Mouse (Mus musculus): Measurements from ENCODE around the gene U2af2. TPM values are rescaled to one million over a fixed set of nuclear protein-coding genes. Genes with fewer than 3 reads are reported as not detected.

Gene U2af2
- total and polyA plus RNA-seq, 2 experiments from 2014 or later, result 78.2 to 157 TPM

DNA sequence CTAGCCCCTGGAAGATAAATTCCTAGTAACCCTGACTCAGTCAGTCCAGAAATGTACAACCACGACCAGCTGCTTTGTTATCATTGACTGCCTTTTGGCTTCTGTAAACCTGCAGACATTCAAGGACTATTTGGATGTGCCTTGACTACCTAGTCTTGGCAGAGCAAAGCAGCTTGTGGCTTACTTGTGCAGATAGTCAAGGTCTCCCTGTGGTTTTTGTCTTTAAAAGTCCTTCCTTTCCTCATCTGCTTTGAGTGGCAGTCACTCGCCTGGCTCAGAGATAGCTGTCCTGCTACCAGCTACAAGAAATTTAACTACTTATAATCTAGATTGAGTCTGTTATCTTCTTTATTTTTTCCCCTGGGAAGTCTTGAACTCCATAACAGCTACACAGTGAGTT is 17.0 kb upstream of the U2af2 start:
- TF ChIP-seq CTCF (IDR thresholded peaks at IDR 0.05), result no peak
- Histone ChIP-seq H3K4me1 (ENCODE audit: insufficient read depth, low read length) (no peaks in the 10 kb centered on the region), H3K9ac (replicated peaks; ENCODE audit: low read length, poor library complexity, severe bottlenecking) (no peak overlapping the region), H3K4me2 (ENCODE audit: low read depth, low read length, poor library complexity, severe bottlenecking) (no peak overlapping the region), H3K27ac (ENCODE audit: low read depth, low read length) (no peak overlapping the region), H3K36me3 (ENCODE audit: insufficient read depth, low read length) (no peaks in the 10 kb centered on the region), H3K9me3 (ENCODE audit: low read length) (no peaks in the 10 kb centered on the region), H3K27me3 (ENCODE audit: insufficient read depth, low read length) (no peaks in the 10 kb centered on the region), H3K4me3 (ENCODE audit: low read depth, low read length) (no peak overlapping the region)
- ATAC-seq (ENCODE audit: low FRiP score), result no peak
- DNase-seq (ENCODE audit: low spot score), result no peak
- WGBS, result 87% methylated on average over 2 of the region's 2 CpGs

GRCm38 (mm10) chr7:5046112-5046511 is 15.8 kb upstream of the U2af2 start:
- Histone ChIP-seq H3K36me3 (ENCODE audit: insufficient read depth, low read length) (no peaks in the 10 kb centered on the region), H3K4me2 (ENCODE audit: low read depth, low read length, poor library complexity, severe bottlenecking) (no peak overlapping the region), H3K9ac (replicated peaks; ENCODE audit: low read length, poor library complexity, severe bottlenecking) (no peak overlapping the region), H3K27ac (ENCODE audit: low read depth, low read length) (no peak overlapping the region), H3K27me3 (ENCODE audit: insufficient read depth, low read length) (no peaks in the 10 kb centered on the region), H3K9me3 (ENCODE audit: low read length) (no peaks in the 10 kb centered on the region), H3K4me1 (ENCODE audit: insufficient read depth, low read length) (peaks cover 3% of the 10 kb centered on the region; the same call in 1 of the 2 replicates), H3K4me3 (ENCODE audit: low read depth, low read length) (no peak overlapping the region)
- 72% methylated on average over 2 of the region's 2 CpGs for WGBS
- DNase-seq (ENCODE audit: low spot score), result no peak
- no peak for ATAC-seq (ENCODE audit: low FRiP score)
- peak; percentile 40 for TF ChIP-seq CTCF (IDR thresholded peaks at IDR 0.05)

GRCm38 (mm10) chr7:5047313-5047712 is 14.6 kb upstream of the U2af2 start:
- Histone ChIP-seq H3K4me2 (ENCODE audit: low read depth, low read length, poor library complexity, severe bottlenecking) (no peak overlapping the region), H3K27ac (ENCODE audit: low read depth, low read length) (no peak overlapping the region), H3K4me3 (ENCODE audit: low read depth, low read length) (no peak overlapping the region), H3K4me1 (ENCODE audit: insufficient read depth, low read length) (peaks cover 3% of the 10 kb centered on the region; the same call in 1 of the 2 replicates), H3K9me3 (ENCODE audit: low read length) (no peaks in the 10 kb centered on the region), H3K9ac (replicated peaks; ENCODE audit: low read length, poor library complexity, severe bottlenecking) (no peak overlapping the region), H3K36me3 (ENCODE audit: insufficient read depth, low read length) (no peaks in the 10 kb centered on the region), H3K27me3 (ENCODE audit: insufficient read depth, low read length) (no peaks in the 10 kb centered on the region)
- peak; percentile 59 for DNase-seq (ENCODE audit: low spot score)
- WGBS, result 28% methylated on average over 2 of the region's 2 CpGs
- TF ChIP-seq CTCF (IDR thresholded peaks at IDR 0.05), result peak; percentile 58
- ATAC-seq (ENCODE audit: low FRiP score), result no peak

DNA sequence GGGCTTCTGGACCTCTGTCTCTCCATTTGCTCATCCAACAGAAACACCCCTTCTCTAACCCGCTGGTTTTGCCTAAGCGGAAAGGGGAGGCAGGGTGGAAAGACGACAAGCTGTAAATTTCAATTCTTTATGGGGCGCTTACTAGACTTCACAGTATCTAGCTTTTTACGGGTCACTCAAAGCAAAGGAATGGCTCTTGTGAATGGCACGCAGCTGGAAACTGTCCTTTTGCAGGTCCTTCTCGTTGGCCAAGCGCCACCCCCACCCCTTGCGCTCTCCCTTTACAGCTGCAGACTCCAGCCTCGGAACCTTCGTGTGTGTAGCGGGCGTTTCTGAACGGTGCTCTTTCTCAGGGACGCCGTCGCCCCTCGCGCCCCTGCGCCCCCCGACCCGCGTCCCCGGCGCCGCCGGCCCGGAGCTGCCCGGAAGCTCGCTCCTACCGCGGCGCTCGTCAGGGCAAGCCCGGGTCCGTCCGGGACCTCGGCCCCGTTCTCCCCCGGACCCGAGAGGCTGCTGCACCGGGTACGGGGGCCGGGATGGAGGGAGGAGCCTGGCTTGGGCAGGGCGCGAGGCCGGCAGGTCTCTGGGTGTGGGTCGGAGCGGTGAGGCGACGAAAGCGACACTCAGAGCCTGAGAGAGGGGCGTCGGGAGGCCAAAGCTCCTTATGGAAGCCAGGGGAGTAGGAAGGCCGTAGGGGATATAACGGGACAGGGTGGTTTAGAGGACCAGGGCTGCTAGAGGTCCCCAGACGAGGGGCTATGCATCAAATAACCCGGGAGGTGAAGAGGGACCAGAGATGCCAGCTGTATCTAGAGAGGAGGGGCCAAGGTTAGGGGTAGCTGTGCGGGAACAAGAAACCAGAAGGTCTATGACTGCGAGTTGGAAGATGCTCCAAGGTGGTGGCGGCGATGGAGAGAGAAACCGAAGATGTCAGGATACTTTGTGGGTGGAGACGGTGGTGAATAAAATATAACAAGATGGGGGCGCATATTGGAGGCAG is 10.4 kb upstream of the U2af2 start, which contains the start of gene Zfp580:
Gene Zfp580, plus strand, starts transcription at position 346 of the 1,000 bp plus-strand sequence.
- H3K27me3 ChIP-seq (ENCODE audit: insufficient read depth, low read length), result peaks cover 7% of the 10 kb centered on the region; the same call in 1 of the 2 replicates
- TF ChIP-seq CTCF (IDR thresholded peaks at IDR 0.05), result no peak
- WGBS, result under 1% methylated on average over 56 of the region's 65 CpGs
- H3K4me3 ChIP-seq (ENCODE audit: low read depth, low read length), result peak within 1 kb of the TSS; percentile 78
- peak within 1 kb of the TSS; percentile 91 for H3K9ac ChIP-seq (replicated peaks; ENCODE audit: low read length, poor library complexity, severe bottlenecking)
- peak; percentile 86 for DNase-seq (ENCODE audit: low spot score)
- no peaks in the 10 kb centered on the region for H3K9me3 ChIP-seq (ENCODE audit: low read length)
- peak within 1 kb of the TSS; percentile 90 for H3K27ac ChIP-seq (ENCODE audit: low read depth, low read length)
- no peaks in the 10 kb centered on the region for H3K36me3 ChIP-seq (ENCODE audit: insufficient read depth, low read length)
- peak; percentile 84 for ATAC-seq (ENCODE audit: low FRiP score)
- peaks cover 22% of the 10 kb centered on the region; the same call in 1 of the 2 replicates for H3K4me1 ChIP-seq (ENCODE audit: insufficient read depth, low read length)
- H3K4me2 ChIP-seq (ENCODE audit: low read depth, low read length, poor library complexity, severe bottlenecking), result peak within 1 kb of the TSS; percentile 67

DNA sequence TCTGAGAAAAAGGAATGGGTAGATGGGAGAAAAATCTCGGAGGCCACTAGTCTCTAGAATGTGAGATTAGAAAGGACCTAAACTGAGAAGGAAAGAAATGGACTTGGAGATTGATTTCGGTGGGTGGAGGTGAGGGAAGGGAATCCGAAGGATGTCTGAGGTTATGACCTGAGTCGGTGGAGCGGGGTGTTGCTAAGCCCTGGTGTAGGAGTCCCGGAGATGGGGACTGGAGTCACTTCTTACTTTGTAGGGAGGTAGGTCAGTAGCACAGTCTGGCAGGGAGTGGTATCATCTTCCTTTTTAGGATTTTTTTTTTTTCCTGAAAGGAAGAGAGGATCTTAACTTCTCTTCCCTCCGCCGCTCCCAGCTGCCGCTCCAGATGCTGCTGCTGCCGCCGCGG is 9.5 kb upstream of the U2af2 start:
- peak overlapping the region; percentile 90 for H3K27ac ChIP-seq (ENCODE audit: low read depth, low read length)
- peak; percentile 20 for DNase-seq (ENCODE audit: low spot score)
- peaks cover 22% of the 10 kb centered on the region; the same call in 1 of the 2 replicates for H3K4me1 ChIP-seq (ENCODE audit: insufficient read depth, low read length)

GRCm38 (mm10) chr7:5052931-5053343 is 9.0 kb upstream of the U2af2 start:
- Histone ChIP-seq H3K36me3 (ENCODE audit: insufficient read depth, low read length) (no peaks in the 10 kb centered on the region), H3K9me3 (ENCODE audit: low read length) (no peaks in the 10 kb centered on the region), H3K4me1 (ENCODE audit: insufficient read depth, low read length) (peaks cover 22% of the 10 kb centered on the region; the same call in 1 of the 2 replicates), H3K4me3 (ENCODE audit: low read depth, low read length) (peak overlapping the region; percentile 78), H3K27ac (ENCODE audit: low read depth, low read length) (no peak overlapping the region), H3K4me2 (ENCODE audit: low read depth, low read length, poor library complexity, severe bottlenecking) (peak overlapping the region; percentile 67), H3K27me3 (ENCODE audit: insufficient read depth, low read length) (peaks cover 7% of the 10 kb centered on the region; the same call in 1 of the 2 replicates), H3K9ac (replicated peaks; ENCODE audit: low read length, poor library complexity, severe bottlenecking) (peak overlapping the region; percentile 91)
- no peak for TF ChIP-seq CTCF (IDR thresholded peaks at IDR 0.05)
- no peak for ATAC-seq (ENCODE audit: low FRiP score)
- WGBS, result 3% methylated on average over 45 of the region's 45 CpGs
- no peak for DNase-seq (ENCODE audit: low spot score)

More for the DNA sequence above, 9.5 kb upstream of the U2af2 start:
- TF ChIP-seq CTCF (IDR thresholded peaks at IDR 0.05), result no peak
- Histone ChIP-seq H3K9me3 (ENCODE audit: low read length) (no peaks in the 10 kb centered on the region), H3K36me3 (ENCODE audit: insufficient read depth, low read length) (no peaks in the 10 kb centered on the region), H3K9ac (replicated peaks; ENCODE audit: low read length, poor library complexity, severe bottlenecking) (peak overlapping the region; percentile 91), H3K27me3 (ENCODE audit: insufficient read depth, low read length) (peaks cover 7% of the 10 kb centered on the region; the same call in 1 of the 2 replicates), H3K4me2 (ENCODE audit: low read depth, low read length, poor library complexity, severe bottlenecking) (peak overlapping the region; percentile 67), H3K4me3 (ENCODE audit: low read depth, low read length) (peak overlapping the region; percentile 78)
- ATAC-seq (ENCODE audit: low FRiP score), result no peak
- 1% methylated on average over 9 of the region's 12 CpGs for WGBS
